Mouse (Mus musculus) brown adipose tissue, adult 24 weeks (tissue): ENCODE data around the gene Abcf2. TPM values are rescaled to one million over a fixed set of nuclear protein-coding genes. Genes with fewer than 3 reads are reported as not detected.

Experiments used
- H3K27ac ChIP-seq: fragments of 200-500 bp; replicated peaks from 2 replicates; pipeline ENCODE4 v1.5.1; 2012; ENCODE audit warnings: low read depth, mild to moderate bottlenecking, low read length
- H3K4me1 ChIP-seq: fragments of 200-500 bp; 2 replicates; pipeline ENCODE4 v1.6.1; 2012; ENCODE audit warnings: low read length, mixed read lengths; ENCODE audit not compliant: control insufficient read depth, insufficient read depth, insufficient read length
- H3K4me3 ChIP-seq: fragments of 200-500 bp; 2 replicates; pipeline ENCODE4 v1.5.1; 2012; ENCODE audit warnings: low read depth, mild to moderate bottlenecking, low read length, moderate library complexity; ENCODE audit not compliant: insufficient read depth
- polyA plus RNA-seq: library from polyadenylated mRNA; stranded (reverse); fragments of >200 nt; gene quantifications from 2 replicates; pipeline ENCODE4 v1.2.4, GENCODE M21; 2012; ENCODE audit not compliant: missing spikeins, insufficient read depth, insufficient read length

The Abcf2 gene
- polyA plus RNA-seq = 27.8 and 32.1 TPM in 2 replicates

- Histone ChIP-seq H3K27ac (peak within 1 kb of the TSS; percentile 85), H3K4me1 (peaks cover 5% of the 10 kb centered on the region; the same call in 1 of the 2 replicates), H3K4me3 (peak within 1 kb of the TSS; percentile 78)
These were observed at the start of gene Abcf2 for GRCm38 (mm10) chr5:24577183-24577929. TSS of gene Abcf2 (minus strand) at chr5:24577467.

- Histone ChIP-seq H3K27ac (no peak overlapping the region), H3K4me3 (no peak overlapping the region), H3K4me1 (no peaks in the 10 kb centered on the region)
These were observed 47.5 kb upstream of the Abcf2 start for GRCm38 (mm10) chr5:24624822-24625120.

- Histone ChIP-seq H3K4me3 (peak within 1 kb of the TSS; percentile 35; the same call in 1 of the 2 replicates), H3K4me1 (no peaks in the 10 kb centered on the region), H3K27ac (no peak within 1 kb of the TSS)
These were observed 46.9 kb upstream of the Abcf2 start, which contains the start of gene Smarcd3 for GRCm38 (mm10) chr5:24623986-24624821. TSS of gene Smarcd3 (minus strand) at chr5:24624411.

GRCm38 (mm10) chr5:24623041-24623985 lies 46.0 kb upstream of the Abcf2 start:
- Histone ChIP-seq H3K4me3 (no peak overlapping the region), H3K27ac (no peak overlapping the region), H3K4me1 (no peaks in the 10 kb centered on the region)

- H3K4me1 ChIP-seq = no peaks in the 10 kb centered on the region
- H3K27ac ChIP-seq = no peak overlapping the region
- no peak overlapping the region for H3K4me3 ChIP-seq
These were observed 45.2 kb upstream of the Abcf2 start for GRCm38 (mm10) chr5:24622386-24623040.

- H3K4me3 ChIP-seq = no peak overlapping the region
- no peaks in the 10 kb centered on the region for H3K4me1 ChIP-seq
- H3K27ac ChIP-seq = no peak overlapping the region
These were observed 43.4 kb upstream of the Abcf2 start for GRCm38 (mm10) chr5:24620626-24621025.

GRCm38 (mm10) chr5:24620116-24620515 lies 42.8 kb upstream of the Abcf2 start:
- H3K4me3 ChIP-seq = no peak overlapping the region
- H3K4me1 ChIP-seq = no peaks in the 10 kb centered on the region
- no peak overlapping the region for H3K27ac ChIP-seq

GRCm38 (mm10) chr5:24618921-24619320 lies 41.7 kb upstream of the Abcf2 start:
- H3K4me3 ChIP-seq = no peak overlapping the region
- no peaks in the 10 kb centered on the region for H3K4me1 ChIP-seq
- no peak overlapping the region for H3K27ac ChIP-seq

GRCm38 (mm10) chr5:24615097-24615496 lies 37.8 kb upstream of the Abcf2 start:
- no peaks in the 10 kb centered on the region for H3K4me1 ChIP-seq
- H3K4me3 ChIP-seq = no peak overlapping the region
- no peak overlapping the region for H3K27ac ChIP-seq

GRCm38 (mm10) chr5:24612302-24612649 lies 35.0 kb upstream of the Abcf2 start:
- Histone ChIP-seq H3K4me3 (no peak overlapping the region), H3K27ac (no peak overlapping the region), H3K4me1 (no peaks in the 10 kb centered on the region)

- H3K4me3 ChIP-seq = no peak overlapping the region
- H3K4me1 ChIP-seq = no peaks in the 10 kb centered on the region
- H3K27ac ChIP-seq = no peak overlapping the region
These were observed 34.4 kb upstream of the Abcf2 start for GRCm38 (mm10) chr5:24611366-24612301.

GRCm38 (mm10) chr5:24609388-24609787 lies 32.1 kb upstream of the Abcf2 start:
- H3K4me1 ChIP-seq = 0 out of 2 replicates have a peak, but pooled peaks cover 2% of the 10 kb centered on the region
- H3K27ac ChIP-seq = no peak overlapping the region

GRCm38 (mm10) chr5:24605980-24606665 lies 28.9 kb upstream of the Abcf2 start:
- Histone ChIP-seq H3K4me3 (no peak overlapping the region), H3K4me1 (peaks cover 10% of the 10 kb centered on the region), H3K27ac (no peak overlapping the region)

More at GRCm38 (mm10) chr5:24609388-24609787, 32.1 kb upstream of the Abcf2 start:
- no peak overlapping the region for H3K4me3 ChIP-seq
